Mouse (Mus musculus): ENCODE results near the gene Apobec4. TPM values are rescaled to one million over a fixed set of nuclear protein-coding genes. Genes with fewer than 3 reads are reported as not detected.
A peak's percentile ranks its signal among the peaks of the same experiment; 100 is the strongest.

Gene Apobec4
- polyA plus RNA-seq, 1 experiment = not detected

DNA sequence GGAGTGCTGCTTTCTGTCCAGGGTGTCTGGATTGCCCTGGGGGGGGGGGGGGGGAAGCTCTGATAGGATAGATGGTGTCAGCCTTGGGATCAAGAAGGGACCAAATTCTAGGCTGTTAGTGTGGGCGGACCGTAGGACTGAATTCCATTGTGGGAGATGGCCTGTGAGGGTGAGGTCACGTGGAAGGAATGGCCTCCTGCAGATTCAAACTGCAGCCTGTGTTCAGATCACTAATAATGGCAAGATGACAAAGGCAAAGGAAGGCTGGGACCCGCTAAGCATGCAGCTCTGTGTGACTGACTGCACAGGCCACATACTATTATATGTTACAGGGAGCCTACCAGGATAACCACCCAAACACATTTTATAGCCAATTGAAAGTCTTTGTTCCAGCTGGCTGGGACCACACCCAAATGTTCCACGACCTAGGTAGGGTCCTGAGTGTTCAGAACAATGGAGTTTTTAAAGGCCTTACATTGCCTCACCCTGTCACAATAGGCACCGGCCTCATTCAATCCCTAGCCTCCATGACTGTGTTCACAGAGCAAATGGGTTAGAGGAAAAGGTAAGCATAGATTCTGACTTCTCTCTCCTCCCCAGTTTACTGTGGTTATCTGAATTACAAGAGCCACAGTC lies 43.3 kb downstream of the Apobec4 start:
- Histone ChIP-seq H3K27me3 (ENCODE audit: control insufficient read depth, insufficient read depth, low read length, poor library complexity, severe bottlenecking) (no peaks in the 10 kb centered on the region), H3K27ac (ENCODE audit: insufficient read depth, low read length) (peak overlapping the region; percentile 95), H3K9ac (ENCODE audit: low read depth, poor library complexity, severe bottlenecking) (no peak overlapping the region), H3K4me3 (ENCODE audit: low read depth, low read length) (no peak overlapping the region), H3K9me3 (replicated peaks; ENCODE audit: control insufficient read depth, insufficient read depth, low read length, poor library complexity, severe bottlenecking) (no peaks in the 10 kb centered on the region), H3K4me1 (ENCODE audit: control insufficient read depth, insufficient read depth, low read length) (peaks cover 4% of the 10 kb centered on the region), H3K36me3 (ENCODE audit: control insufficient read depth, insufficient read depth, low read length, poor library complexity, severe bottlenecking) (no peaks in the 10 kb centered on the region)
- TF ChIP-seq CTCF (IDR thresholded peaks at IDR 0.05; ENCODE audit: low read depth, low read length) (no peak), POLR2A (IDR thresholded peaks at IDR 0.05; ENCODE audit: insufficient read depth, low read length) (no peak), EP300 (IDR thresholded peaks at IDR 0.05; ENCODE audit: insufficient read depth, low read depth, low read length) (no peak; the same call in 1 of the 2 replicates)

DNA sequence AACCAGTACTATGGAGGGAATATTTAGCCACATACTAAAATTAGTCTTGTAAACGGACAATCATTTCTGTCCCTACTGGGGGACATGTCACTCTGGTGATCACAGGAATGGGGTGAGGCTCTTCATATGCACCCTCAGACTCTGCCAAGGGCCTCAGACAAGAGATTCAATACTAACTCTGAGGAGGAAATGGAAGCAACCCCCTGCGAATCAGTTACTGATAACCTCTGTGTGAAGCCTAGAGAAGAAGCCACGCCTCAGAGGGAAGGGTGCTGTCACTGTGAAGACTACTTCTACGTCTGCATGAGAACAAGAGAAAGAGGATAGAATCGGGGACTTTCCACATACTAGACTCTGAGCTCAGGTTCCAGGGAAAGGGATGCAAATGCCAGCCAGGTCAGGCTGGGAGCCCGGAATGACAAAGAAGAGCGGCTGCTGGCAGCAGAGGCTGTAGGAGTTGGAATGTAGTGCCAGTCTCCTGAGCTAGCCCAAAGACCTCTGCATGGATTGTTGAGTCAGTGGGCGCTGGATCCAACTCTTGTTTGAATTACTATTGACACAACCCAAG lies 45.4 kb downstream of the Apobec4 start:
- TF ChIP-seq CTCF (IDR thresholded peaks at IDR 0.05; ENCODE audit: low read depth, low read length) (no peak), EP300 (IDR thresholded peaks at IDR 0.05; ENCODE audit: insufficient read depth, low read depth, low read length) (no peak), POLR2A (IDR thresholded peaks at IDR 0.05; ENCODE audit: insufficient read depth, low read length) (no peak)
- H3K27ac ChIP-seq (ENCODE audit: insufficient read depth, low read length) = peak overlapping the region; percentile 52
- H3K4me3 ChIP-seq (ENCODE audit: low read depth, low read length) = peak overlapping the region; percentile 24; the same call in 1 of the 2 replicates
- H3K9ac ChIP-seq (ENCODE audit: low read depth, poor library complexity, severe bottlenecking) = peak overlapping the region; percentile 49
- H3K4me1 ChIP-seq (ENCODE audit: control insufficient read depth, insufficient read depth, low read length) = peaks cover 6% of the 10 kb centered on the region
- H3K27me3 ChIP-seq (ENCODE audit: control insufficient read depth, insufficient read depth, low read length, poor library complexity, severe bottlenecking) = no peaks in the 10 kb centered on the region
- no peaks in the 10 kb centered on the region for H3K36me3 ChIP-seq (ENCODE audit: control insufficient read depth, insufficient read depth, low read length, poor library complexity, severe bottlenecking)
- no peaks in the 10 kb centered on the region for H3K9me3 ChIP-seq (replicated peaks; ENCODE audit: control insufficient read depth, insufficient read depth, low read length, poor library complexity, severe bottlenecking)

- no peak overlapping the region for H3K4me3 ChIP-seq (ENCODE audit: low read depth, low read length)
Observed at GRCm38 (mm10) chr1:152796683-152797263, 46.4 kb downstream of the Apobec4 start.

DNA sequence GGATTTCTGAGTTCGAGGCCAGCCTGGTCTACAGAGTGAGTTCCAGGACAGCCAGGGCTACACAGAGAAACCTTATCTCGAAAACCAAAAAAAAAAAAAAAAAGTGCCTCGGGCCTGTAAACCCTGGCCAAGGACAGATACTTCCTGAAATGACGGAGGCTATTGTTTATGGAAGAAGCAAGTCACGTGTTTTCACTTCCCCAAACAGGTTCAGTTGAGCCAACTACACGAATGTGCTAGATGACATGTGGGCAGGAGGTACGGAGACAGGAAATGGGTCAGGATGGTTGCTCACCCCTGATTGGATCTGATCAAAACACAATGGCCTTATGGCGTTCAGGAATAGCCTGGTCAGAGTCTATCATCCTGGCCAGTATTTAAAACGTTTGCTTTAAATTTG lies 47.8 kb downstream of the Apobec4 start:
- Histone ChIP-seq H3K36me3 (ENCODE audit: control insufficient read depth, insufficient read depth, low read length, poor library complexity, severe bottlenecking) (no peaks in the 10 kb centered on the region), H3K27ac (ENCODE audit: insufficient read depth, low read length) (no peak overlapping the region), H3K4me3 (ENCODE audit: low read depth, low read length) (no peak overlapping the region), H3K4me1 (ENCODE audit: control insufficient read depth, insufficient read depth, low read length) (peaks cover 6% of the 10 kb centered on the region), H3K9ac (ENCODE audit: low read depth, poor library complexity, severe bottlenecking) (no peak overlapping the region), H3K27me3 (ENCODE audit: control insufficient read depth, insufficient read depth, low read length, poor library complexity, severe bottlenecking) (no peaks in the 10 kb centered on the region), H3K9me3 (replicated peaks; ENCODE audit: control insufficient read depth, insufficient read depth, low read length, poor library complexity, severe bottlenecking) (no peaks in the 10 kb centered on the region)
- TF ChIP-seq CTCF (IDR thresholded peaks at IDR 0.05; ENCODE audit: low read depth, low read length) (no peak), POLR2A (IDR thresholded peaks at IDR 0.05; ENCODE audit: insufficient read depth, low read length) (no peak), EP300 (IDR thresholded peaks at IDR 0.05; ENCODE audit: insufficient read depth, low read depth, low read length) (no peak)

More at GRCm38 (mm10) chr1:152796683-152797263, 46.4 kb downstream of the Apobec4 start:
- H3K27ac ChIP-seq (ENCODE audit: insufficient read depth, low read length) = peak overlapping the region; percentile 73
- no peaks in the 10 kb centered on the region for H3K9me3 ChIP-seq (replicated peaks; ENCODE audit: control insufficient read depth, insufficient read depth, low read length, poor library complexity, severe bottlenecking)
- peaks cover 6% of the 10 kb centered on the region for H3K4me1 ChIP-seq (ENCODE audit: control insufficient read depth, insufficient read depth, low read length)
- H3K9ac ChIP-seq (ENCODE audit: low read depth, poor library complexity, severe bottlenecking) = peak overlapping the region; percentile 49
- no peaks in the 10 kb centered on the region for H3K27me3 ChIP-seq (ENCODE audit: control insufficient read depth, insufficient read depth, low read length, poor library complexity, severe bottlenecking)
- TF ChIP-seq POLR2A (IDR thresholded peaks at IDR 0.05; ENCODE audit: insufficient read depth, low read length) (no peak), EP300 (IDR thresholded peaks at IDR 0.05; ENCODE audit: insufficient read depth, low read depth, low read length) (no peak), CTCF (IDR thresholded peaks at IDR 0.05; ENCODE audit: low read depth, low read length) (no peak)
- no peaks in the 10 kb centered on the region for H3K36me3 ChIP-seq (ENCODE audit: control insufficient read depth, insufficient read depth, low read length, poor library complexity, severe bottlenecking)

DNA sequence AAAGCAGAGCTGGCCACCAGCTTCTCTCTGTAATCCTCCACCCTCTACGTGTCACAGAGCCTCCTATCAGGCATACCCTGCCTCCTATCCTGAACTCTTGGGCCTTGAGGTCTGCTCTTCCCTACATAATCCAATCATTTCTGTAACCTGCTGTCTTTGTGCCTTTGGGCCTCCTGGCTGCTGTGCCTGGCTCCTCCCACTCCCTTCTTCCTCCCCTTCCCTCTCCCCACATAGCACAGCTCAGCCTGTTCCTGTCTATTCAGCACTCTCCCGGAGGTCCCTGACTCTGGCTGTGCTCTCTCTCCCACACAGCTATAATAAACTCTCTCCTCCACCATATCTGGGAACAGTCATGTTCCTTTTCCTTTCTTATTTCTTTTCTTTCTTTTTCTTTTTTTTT lies 49.5 kb downstream of the Apobec4 start, which contains the start of gene Ncf2:
Ncf2 (plus strand) TSS at position 298 of the 400 bp plus-strand sequence.
- Histone ChIP-seq H3K4me1 (ENCODE audit: control insufficient read depth, insufficient read depth, low read length) (peaks cover 4% of the 10 kb centered on the region), H3K9me3 (replicated peaks; ENCODE audit: control insufficient read depth, insufficient read depth, low read length, poor library complexity, severe bottlenecking) (no peaks in the 10 kb centered on the region), H3K27ac (ENCODE audit: insufficient read depth, low read length) (no peak within 1 kb of the TSS), H3K4me3 (ENCODE audit: low read depth, low read length) (no peak within 1 kb of the TSS), H3K27me3 (ENCODE audit: control insufficient read depth, insufficient read depth, low read length, poor library complexity, severe bottlenecking) (no peaks in the 10 kb centered on the region), H3K36me3 (ENCODE audit: control insufficient read depth, insufficient read depth, low read length, poor library complexity, severe bottlenecking) (no peaks in the 10 kb centered on the region), H3K9ac (ENCODE audit: low read depth, poor library complexity, severe bottlenecking) (no peak within 1 kb of the TSS)
- no peak for TF ChIP-seq EP300 (IDR thresholded peaks at IDR 0.05; ENCODE audit: insufficient read depth, low read depth, low read length)
- no peak for TF ChIP-seq CTCF (IDR thresholded peaks at IDR 0.05; ENCODE audit: low read depth, low read length)
- no peak for TF ChIP-seq POLR2A (IDR thresholded peaks at IDR 0.05; ENCODE audit: insufficient read depth, low read length)
